Mouse (Mus musculus): Measurements from ENCODE around the gene Srsf2.

DNA sequence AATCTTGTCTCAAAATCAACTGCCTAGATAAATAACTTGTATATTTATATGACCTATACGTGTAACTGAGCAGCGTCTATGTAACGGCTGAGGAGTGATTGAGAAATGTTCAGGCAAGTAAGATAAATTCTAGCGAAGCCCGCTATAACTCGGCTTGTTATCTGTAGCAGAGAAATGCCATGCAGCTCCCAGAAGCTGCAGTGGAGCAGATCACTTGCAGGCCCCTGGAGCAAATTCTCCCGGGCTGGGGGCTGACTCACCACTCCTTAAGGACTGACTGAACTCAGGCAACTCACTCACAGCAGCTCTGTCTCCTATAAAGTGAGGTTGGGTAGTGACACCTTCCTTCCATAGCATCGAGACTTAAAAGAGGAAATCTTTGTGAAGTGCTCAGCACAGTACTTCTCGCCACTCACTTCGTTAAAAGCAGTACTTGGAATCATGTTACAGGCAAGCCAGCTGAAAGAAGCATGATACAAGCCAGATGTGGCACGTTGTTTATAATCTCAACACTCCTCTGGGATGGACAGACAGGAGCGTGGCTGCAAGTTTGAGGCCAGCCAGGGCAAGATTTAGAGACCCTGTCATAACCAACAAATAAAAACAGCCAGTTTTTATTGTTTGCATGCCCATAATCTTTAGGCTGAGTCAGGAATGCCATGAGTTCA lies 4.4 kb upstream of the Srsf2 start:
- TF ChIP-seq CTCF (IDR thresholded peaks at IDR 0.05; ENCODE audit: low read depth, low read length) (no peak), TAL1 (conservative IDR thresholded peaks at IDR 0.05; ENCODE audit: low read depth, low read length) (no peak), POLR2AphosphoS5 (IDR thresholded peaks at IDR 0.05; ENCODE audit: insufficient replicate concordance, low read depth, low read length) (no peak), GATA1 (IDR thresholded peaks at IDR 0.05; ENCODE audit: borderline replicate concordance, low read length) (no peak)

Data from G1E (cell line).